Mouse (Mus musculus): ENCODE data around the gene Pla2g4c. TPM values are rescaled to one million over a fixed set of nuclear protein-coding genes. Genes with fewer than 3 reads are reported as not detected.

Gene Pla2g4c
- polyA plus RNA-seq, 1 experiment from 2014 or later = 1.1 TPM

DNA sequence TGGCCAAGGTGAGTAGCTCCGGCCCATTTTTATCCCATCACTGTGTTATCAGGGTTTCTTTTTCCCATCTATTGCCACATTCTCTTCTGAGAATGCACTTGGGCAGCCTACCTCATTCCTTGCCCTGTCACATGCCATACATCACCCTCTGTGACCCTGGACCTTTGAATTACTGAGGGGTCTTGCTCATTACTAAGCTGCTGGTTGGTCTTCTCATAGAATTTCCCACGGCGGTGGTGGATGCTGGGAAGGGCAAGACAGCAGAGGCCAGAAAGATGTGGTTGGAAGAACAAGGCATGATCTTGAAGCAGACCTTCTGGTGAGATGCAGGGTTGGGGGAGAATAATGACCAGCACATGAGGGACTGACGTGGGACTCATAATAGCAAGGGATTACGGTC, 25.6 kb upstream of the Pla2g4c start:
- H3K36me3 ChIP-seq (ENCODE audit: control insufficient read depth, insufficient read depth, low read length) = peaks cover 25% of the 10 kb centered on the region

DNA sequence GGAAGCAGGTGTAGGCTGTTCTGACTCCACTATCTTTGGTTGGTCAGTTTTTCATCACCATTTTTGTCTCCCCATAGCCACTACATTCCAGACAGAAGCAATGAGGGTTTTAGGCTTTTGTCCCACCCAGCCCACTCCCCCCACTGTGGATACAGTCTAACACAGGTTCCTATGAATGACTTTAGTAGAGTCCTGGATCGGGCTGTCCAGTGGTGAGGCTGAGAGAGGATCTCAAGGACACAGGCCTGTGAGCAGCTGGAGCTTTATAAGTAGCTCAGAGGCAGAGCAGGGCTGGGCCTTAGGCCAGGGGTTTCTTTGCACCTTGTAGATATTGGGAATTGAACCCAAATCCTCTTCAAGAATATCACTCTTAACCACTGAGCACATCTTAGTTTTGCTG, 22.8 kb upstream of the Pla2g4c start:
- whole genome bisulfite sequencing = 92% methylated on average over 1 of the region's 1 CpGs
- peaks cover 15% of the 10 kb centered on the region for H3K36me3 ChIP-seq (ENCODE audit: control insufficient read depth, insufficient read depth, low read length)

More for the DNA sequence above, 25.6 kb upstream of the Pla2g4c start:
- no peak for DNase-seq (ENCODE audit: low spot score)
- no peak overlapping the region for H3K27ac ChIP-seq (replicated peaks)
- TF ChIP-seq CTCF (IDR thresholded peaks at IDR 0.05; ENCODE audit: low read depth) = no peak
- no peak for TF ChIP-seq EP300 (optimal IDR thresholded peaks at IDR 0.05)
- ATAC-seq (ENCODE audit: low FRiP score, low TSS enrichment) = no peak
- no peaks in the 10 kb centered on the region for H3K27me3 ChIP-seq (ENCODE audit: control insufficient read depth, insufficient read depth, low read length)
- no peak overlapping the region for H3K9ac ChIP-seq (ENCODE audit: low read length)
- no peaks in the 10 kb centered on the region for H3K9me3 ChIP-seq (ENCODE audit: control insufficient read depth, low read length)
- no peaks in the 10 kb centered on the region for H3K4me1 ChIP-seq (replicated peaks; ENCODE audit: control insufficient read depth, insufficient read depth)
- no peak overlapping the region for H3K4me2 ChIP-seq (replicated peaks; ENCODE audit: low read depth)
- WGBS = 92% methylated on average over 5 of the region's 5 CpGs
- no peak overlapping the region for H3K4me3 ChIP-seq (ENCODE audit: low read depth, low read length)

DNA sequence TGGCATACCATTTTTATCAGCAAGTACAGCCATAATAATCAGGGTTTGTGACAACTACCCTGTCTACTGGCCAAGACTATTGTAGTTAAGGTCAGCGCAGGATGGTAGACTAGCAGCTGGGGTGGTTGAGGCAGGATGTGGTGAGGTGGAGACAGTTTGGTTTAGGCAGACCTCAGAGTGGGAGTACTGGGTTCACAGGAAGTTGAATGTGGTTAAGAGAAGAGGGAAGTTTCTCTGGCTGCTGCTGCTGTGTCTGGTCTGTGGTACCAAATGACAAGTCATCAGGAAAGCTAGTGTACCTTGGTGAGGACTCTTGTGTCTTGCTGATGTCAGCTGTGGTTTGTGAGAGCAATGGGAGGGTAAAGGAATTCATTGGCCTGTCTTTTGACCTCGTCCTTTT, 21.7 kb upstream of the Pla2g4c start:
- Histone ChIP-seq H3K4me1 (replicated peaks; ENCODE audit: control insufficient read depth, insufficient read depth) (no peaks in the 10 kb centered on the region), H3K9ac (ENCODE audit: low read length) (no peak overlapping the region), H3K27me3 (ENCODE audit: control insufficient read depth, insufficient read depth, low read length) (no peaks in the 10 kb centered on the region), H3K27ac (replicated peaks) (no peak overlapping the region), H3K9me3 (ENCODE audit: control insufficient read depth, low read length) (no peaks in the 10 kb centered on the region), H3K4me3 (ENCODE audit: low read depth, low read length) (no peak overlapping the region), H3K36me3 (ENCODE audit: control insufficient read depth, insufficient read depth, low read length) (peaks cover 16% of the 10 kb centered on the region), H3K4me2 (replicated peaks; ENCODE audit: low read depth) (no peak overlapping the region)
- DNase-seq (ENCODE audit: low spot score) = no peak
- 78% methylated on average over 2 of the region's 2 CpGs for WGBS
- no peak for ATAC-seq (ENCODE audit: low FRiP score, low TSS enrichment)
- TF ChIP-seq EP300 (optimal IDR thresholded peaks at IDR 0.05) = no peak
- no peak for TF ChIP-seq CTCF (IDR thresholded peaks at IDR 0.05; ENCODE audit: low read depth)

More for the DNA sequence above, 22.8 kb upstream of the Pla2g4c start:
- ATAC-seq (ENCODE audit: low FRiP score, low TSS enrichment) (no peak), DNase-seq (ENCODE audit: low spot score) (no peak)
- no peaks in the 10 kb centered on the region for H3K27me3 ChIP-seq (ENCODE audit: control insufficient read depth, insufficient read depth, low read length)
- H3K4me1 ChIP-seq (replicated peaks; ENCODE audit: control insufficient read depth, insufficient read depth) = no peaks in the 10 kb centered on the region
- H3K27ac ChIP-seq (replicated peaks) = no peak overlapping the region
- H3K4me2 ChIP-seq (replicated peaks; ENCODE audit: low read depth) = no peak overlapping the region
- no peak overlapping the region for H3K4me3 ChIP-seq (ENCODE audit: low read depth, low read length)
- H3K9ac ChIP-seq (ENCODE audit: low read length) = no peak overlapping the region
- TF ChIP-seq EP300 (optimal IDR thresholded peaks at IDR 0.05) (no peak), CTCF (IDR thresholded peaks at IDR 0.05; ENCODE audit: low read depth) (no peak)
- H3K9me3 ChIP-seq (ENCODE audit: control insufficient read depth, low read length) = no peaks in the 10 kb centered on the region

DNA sequence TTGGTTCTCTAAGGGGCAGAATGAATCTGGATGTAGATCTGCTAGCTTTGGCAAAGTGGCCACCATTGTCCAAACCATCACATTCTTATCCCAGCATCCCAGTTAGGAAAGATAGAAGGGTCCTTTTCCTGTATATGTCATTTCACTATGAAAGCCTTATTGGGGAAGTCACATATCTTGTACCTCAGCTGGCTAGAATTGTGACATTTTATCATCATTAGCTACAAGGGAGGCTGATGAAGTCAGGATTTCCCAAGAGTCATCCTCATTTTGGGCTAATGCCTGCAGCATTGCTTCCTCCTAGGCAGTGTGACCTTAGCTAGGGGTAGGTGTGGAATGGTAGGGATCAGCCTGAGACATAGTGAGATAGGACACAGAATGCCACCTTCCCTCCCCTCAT, 21.1 kb upstream of the Pla2g4c start:
- no peak overlapping the region for H3K9ac ChIP-seq (ENCODE audit: low read length)
- no peaks in the 10 kb centered on the region for H3K27me3 ChIP-seq (ENCODE audit: control insufficient read depth, insufficient read depth, low read length)
- ATAC-seq (ENCODE audit: low FRiP score, low TSS enrichment) (no peak), DNase-seq (ENCODE audit: low spot score) (no peak)
- peaks cover 16% of the 10 kb centered on the region for H3K36me3 ChIP-seq (ENCODE audit: control insufficient read depth, insufficient read depth, low read length)
- H3K27ac ChIP-seq (replicated peaks) = no peak overlapping the region
- H3K9me3 ChIP-seq (ENCODE audit: control insufficient read depth, low read length) = no peaks in the 10 kb centered on the region
- H3K4me1 ChIP-seq (replicated peaks; ENCODE audit: control insufficient read depth, insufficient read depth) = no peaks in the 10 kb centered on the region
- no peak overlapping the region for H3K4me2 ChIP-seq (replicated peaks; ENCODE audit: low read depth)
- no peak overlapping the region for H3K4me3 ChIP-seq (ENCODE audit: low read depth, low read length)
- TF ChIP-seq EP300 (optimal IDR thresholded peaks at IDR 0.05) = no peak
- no peak for TF ChIP-seq CTCF (IDR thresholded peaks at IDR 0.05; ENCODE audit: low read depth)

DNA sequence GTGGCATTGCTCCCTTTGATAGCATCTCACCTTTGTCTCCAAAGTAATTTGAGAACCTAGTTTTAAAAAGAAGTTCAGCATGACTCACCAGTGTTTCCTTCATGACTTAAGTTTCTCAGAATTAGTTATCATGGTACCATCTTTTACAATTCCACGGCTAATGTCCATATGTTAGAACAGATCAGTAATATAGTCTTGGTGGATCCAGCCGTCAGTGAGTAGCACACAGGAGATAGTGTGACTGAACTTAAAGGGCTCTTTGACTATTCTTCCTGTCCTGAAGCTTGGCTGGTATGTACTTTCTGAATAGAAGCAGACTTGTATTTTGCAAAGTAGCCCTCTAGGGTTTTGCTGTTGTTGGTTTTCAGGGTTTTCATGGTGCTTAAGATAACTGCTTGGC, 15.0 kb upstream of the Pla2g4c start:
- Histone ChIP-seq H3K27me3 (ENCODE audit: control insufficient read depth, insufficient read depth, low read length) (no peaks in the 10 kb centered on the region), H3K4me1 (replicated peaks; ENCODE audit: control insufficient read depth, insufficient read depth) (no peaks in the 10 kb centered on the region), H3K27ac (replicated peaks) (no peak overlapping the region), H3K4me2 (replicated peaks; ENCODE audit: low read depth) (no peak overlapping the region), H3K9me3 (ENCODE audit: control insufficient read depth, low read length) (no peaks in the 10 kb centered on the region), H3K36me3 (ENCODE audit: control insufficient read depth, insufficient read depth, low read length) (peaks cover 7% of the 10 kb centered on the region; the same call in 1 of the 2 replicates), H3K9ac (ENCODE audit: low read length) (no peak overlapping the region), H3K4me3 (ENCODE audit: low read depth, low read length) (no peak overlapping the region)
- TF ChIP-seq CTCF (IDR thresholded peaks at IDR 0.05; ENCODE audit: low read depth) (no peak), EP300 (optimal IDR thresholded peaks at IDR 0.05) (no peak)
- WGBS = 80% methylated on average over 2 of the region's 2 CpGs
- ATAC-seq (ENCODE audit: low FRiP score, low TSS enrichment) = no peak
- no peak for DNase-seq (ENCODE audit: low spot score)

DNA sequence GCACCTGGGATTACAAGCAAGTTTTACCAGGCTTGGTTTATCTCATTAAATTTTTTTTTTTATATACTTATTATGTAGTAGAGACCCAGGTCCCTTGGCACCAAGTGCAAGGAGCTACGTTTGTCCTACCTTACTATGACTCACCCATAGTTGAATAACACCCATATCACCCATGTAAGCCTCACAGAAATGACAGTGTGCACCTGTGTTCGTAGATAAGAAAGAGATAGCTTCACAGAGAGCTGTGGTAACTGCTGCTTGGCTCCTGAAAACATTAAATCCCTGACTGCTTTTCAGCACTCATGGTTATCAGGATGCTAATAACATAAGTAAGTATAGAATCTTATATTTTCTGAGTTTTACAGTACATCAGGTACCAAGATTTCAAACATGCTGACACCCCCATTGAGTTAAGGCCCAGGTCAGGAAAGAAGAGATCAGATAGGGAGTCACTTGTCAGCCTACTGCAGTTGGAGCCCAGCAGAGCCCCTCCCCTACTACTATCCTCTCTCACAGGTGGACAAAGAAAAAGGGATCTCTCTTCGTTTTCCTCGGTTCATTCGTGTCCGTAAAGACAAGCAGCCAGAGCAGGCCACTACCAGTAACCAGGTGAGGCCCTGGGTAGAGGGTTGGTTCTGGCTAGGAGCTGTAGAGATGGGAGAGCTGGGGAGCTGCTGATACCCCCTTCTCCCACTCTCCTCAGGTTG, 13.8 kb upstream of the Pla2g4c start:
- H3K36me3 ChIP-seq (ENCODE audit: control insufficient read depth, insufficient read depth, low read length) = peaks cover 7% of the 10 kb centered on the region; the same call in 1 of the 2 replicates
- H3K9ac ChIP-seq (ENCODE audit: low read length) = no peak overlapping the region
- no peak for TF ChIP-seq EP300 (optimal IDR thresholded peaks at IDR 0.05)
- TF ChIP-seq CTCF (IDR thresholded peaks at IDR 0.05; ENCODE audit: low read depth) = no peak
- H3K27me3 ChIP-seq (ENCODE audit: control insufficient read depth, insufficient read depth, low read length) = no peaks in the 10 kb centered on the region
- no peak overlapping the region for H3K27ac ChIP-seq (replicated peaks)
- no peak overlapping the region for H3K4me2 ChIP-seq (replicated peaks; ENCODE audit: low read depth)
- 81% methylated on average over 6 of the region's 6 CpGs for WGBS
- DNase-seq (ENCODE audit: low spot score) = no peak
- no peaks in the 10 kb centered on the region for H3K9me3 ChIP-seq (ENCODE audit: control insufficient read depth, low read length)
- no peaks in the 10 kb centered on the region for H3K4me1 ChIP-seq (replicated peaks; ENCODE audit: control insufficient read depth, insufficient read depth)
- ATAC-seq (ENCODE audit: low FRiP score, low TSS enrichment) = no peak; the same call in 1 of the 2 replicates
- H3K4me3 ChIP-seq (ENCODE audit: low read depth, low read length) = no peak overlapping the region
